In the genomic region with DNA sequence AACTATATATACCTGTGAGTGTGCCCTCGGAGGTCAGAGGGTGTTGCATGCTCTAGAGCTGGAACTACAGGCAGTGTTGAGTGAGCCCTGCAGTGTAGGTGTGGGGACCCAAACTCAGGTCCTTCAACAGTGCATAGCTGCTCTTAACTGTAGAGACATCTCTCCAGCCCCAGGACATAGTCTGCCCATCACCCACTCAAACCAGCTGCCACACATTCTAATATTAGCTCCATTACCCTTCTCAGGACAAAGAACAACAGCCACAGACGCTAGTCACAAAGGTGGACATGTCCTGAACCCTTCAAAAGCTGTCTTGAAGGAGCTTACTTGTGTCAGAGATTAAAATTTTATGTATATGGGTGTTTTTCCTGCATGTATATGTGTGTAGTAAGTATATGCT, we compare ENCODE assay signal across 21 mouse cellular contexts. TPM values are rescaled to one million over a fixed set of nuclear protein-coding genes. Genes with fewer than 3 reads are reported as not detected.
DNase-seq lines count a peak whose midpoint lies in the region; ATAC-seq lines count a peak whose summit lies in the region.
"Had no signal": no experiment of that assay in that cellular context is flagged by ENCODE, and none has a peak within 500 bp of the region (broad histone marks: within the 10 kb centered on the region; RNA-seq: fewer than 3 reads in every experiment).

No protein-coding gene starts in this region.

- H3K27me3 ChIP-seq in heart, embryonic 10.5 days (ENCODE audit: insufficient read depth, poor library complexity, severe bottlenecking): no peaks in the 10 kb centered on the region
- H3K27me3 ChIP-seq in heart, embryonic 14.5 days (ENCODE audit: control insufficient read depth, insufficient read depth, low read length): no peaks in the 10 kb centered on the region
- no peaks in the 10 kb centered on the region for H3K27me3 ChIP-seq in heart, embryonic 16.5 days (ENCODE audit: control insufficient read depth, insufficient read depth, low read length)
- H3K27me3 ChIP-seq: CH12.LX; forebrain, embryonic 13.5 days; hindbrain, embryonic 12.5 days; hindbrain, embryonic 15.5 days; Patski had no signal

- peak overlapping the region; percentile 11; the same call in 1 of the 2 replicates for H3K27ac ChIP-seq in heart, embryonic 10.5 days
- H3K27ac ChIP-seq in heart, embryonic 14.5 days (replicated peaks in 1 of 2; ENCODE audit: control insufficient read depth in 1 of 2, insufficient read depth in 1 of 2, low read depth in 2 of 2, low read length in 2 of 2): peak overlapping the region; percentile 16 to 57; a peak in 3 of 4 replicates
- H3K27ac ChIP-seq in heart, embryonic 16.5 days (ENCODE audit: low read length): peak overlapping the region; percentile 40
- H3K27ac ChIP-seq: forebrain, embryonic 10.5 days; forebrain, embryonic 13.5 days; hindbrain, embryonic 12.5 days; hindbrain, embryonic 15.5 days had no signal

- H3K9me3 ChIP-seq in heart, embryonic 10.5 days: no peaks in the 10 kb centered on the region
- H3K9me3 ChIP-seq in heart, embryonic 14.5 days (ENCODE audit: control insufficient read depth, low read length): no peaks in the 10 kb centered on the region
- H3K9me3 ChIP-seq in heart, embryonic 16.5 days (replicated peaks; ENCODE audit: control insufficient read depth, low read length): no peaks in the 10 kb centered on the region
- H3K9me3 ChIP-seq: forebrain, embryonic 10.5 days; forebrain, embryonic 13.5 days; G1E; hindbrain, embryonic 12.5 days; hindbrain, embryonic 15.5 days had no signal

- H3K36me3 ChIP-seq in heart, embryonic 10.5 days: peaks cover 49% of the 10 kb centered on the region
- peaks cover 39% of the 10 kb centered on the region for H3K36me3 ChIP-seq in heart, embryonic 14.5 days (ENCODE audit: control insufficient read depth, insufficient read depth, low read length)
- H3K36me3 ChIP-seq in heart, embryonic 16.5 days (ENCODE audit: control insufficient read depth, insufficient read depth): peaks cover 21% of the 10 kb centered on the region

- 0 out of 2 replicates have a peak overlapping the region, but pooled peaks have one; percentile 25 for H3K9ac ChIP-seq in heart, embryonic 14.5 days (ENCODE audit: low read length)
- no peak overlapping the region for H3K9ac ChIP-seq in heart, embryonic 16.5 days (ENCODE audit: low read length)
- H3K9ac ChIP-seq: forebrain, embryonic 13.5 days; hindbrain, embryonic 12.5 days; hindbrain, embryonic 15.5 days had no signal

- no peak overlapping the region for H3K4me2 ChIP-seq in heart, embryonic 14.5 days (ENCODE audit: low read length)
- no peak overlapping the region for H3K4me2 ChIP-seq in heart, embryonic 16.5 days (ENCODE audit: low read depth, low read length)
- H3K4me2 ChIP-seq: forebrain, embryonic 13.5 days; hindbrain, embryonic 12.5 days; hindbrain, embryonic 15.5 days had no signal

- DNase-seq in heart, adult 11 months: peak; percentile 91
- DNase-seq in heart, postnatal 36 days: no peak
- no peak for DNase-seq in heart, embryonic 10.5 days (ENCODE audit: low spot score)
- DNase-seq in heart, postnatal 14 days: no peak
- DNase-seq in ovary, postnatal 10 days (ENCODE audit: low spot score): no peak
- no peak for DNase-seq in layer of hippocampus, postnatal 36 days
- DNase-seq: B cell, adult 2 months; cerebellum, adult 9-10 months; kidney, adult 2 months had no signal

- H3K4me1 ChIP-seq in heart, embryonic 10.5 days: peaks cover 3% of the 10 kb centered on the region; the same call in 1 of the 2 replicates
- peaks cover 7 to 15% of the 10 kb centered on the region in 2 experiments for H3K4me1 ChIP-seq in heart, embryonic 14.5 days (ENCODE audit: control insufficient read depth in 2 of 2, insufficient read depth in 2 of 2, low read length in 2 of 2)
- peaks cover 11% of the 10 kb centered on the region for H3K4me1 ChIP-seq in heart, embryonic 16.5 days (ENCODE audit: control insufficient read depth, insufficient read depth, low read length)
- H3K4me1 ChIP-seq: forebrain, embryonic 10.5 days; forebrain, embryonic 13.5 days; hindbrain, embryonic 12.5 days had no signal

- no peak overlapping the region for H3K4me3 ChIP-seq in heart, embryonic 10.5 days
- H3K4me3 ChIP-seq in heart, embryonic 14.5 days (ENCODE audit: control insufficient read depth in 1 of 2, insufficient read depth in 1 of 2, low read depth in 1 of 2, low read length in 2 of 2): no peak overlapping the region
- no peak overlapping the region for H3K4me3 ChIP-seq in heart, embryonic 16.5 days (ENCODE audit: low read length)
- H3K4me3 ChIP-seq: forebrain, embryonic 10.5 days; forebrain, embryonic 13.5 days; hindbrain, embryonic 12.5 days; hindbrain, embryonic 15.5 days had no signal

- intact Hi-C loops in heart, postnatal 36 days (cut with DNase I): no loop called here
- intact Hi-C loops in heart, postnatal 14 days (cut with DNase I): no loop called here

- ATAC-seq in heart, embryonic 14.5 days (ENCODE audit: insufficient number of reproducible peaks, insufficient read depth, low FRiP score, low read depth): peak; percentile 41; the same call in 1 of the 2 replicates
- ATAC-seq in heart, embryonic 16.5 days (replicated peaks; ENCODE audit: extremely low read depth, insufficient read depth, low FRiP score): peak; percentile 67; the same call in 1 of the 2 replicates
- ATAC-seq: forebrain, embryonic 13.5 days; intestine, postnatal 0 days had no signal

- 75% methylated on average over 2 of the region's 2 CpGs for WGBS in heart, embryonic 10.5 days
- 54% methylated on average over 2 of the region's 2 CpGs for WGBS in heart, embryonic 14.5 days
- WGBS in heart, embryonic 16.5 days: 60% methylated on average over 2 of the region's 2 CpGs

RNA-seq across cellular contexts. Expression of gene Rab12, which starts 15.3 kb away (rescaled TPM):
- 100 to 1,000 TPM; 231 to 233 TPM for total RNA-seq in heart, postnatal 36 days (2021)
- polyA plus RNA-seq in heart, embryonic 10.5 days (2016; fragmentation: Nextera tagmentation; extraction: Ambion mirVana): 41.4 and 46.3 TPM in 2 replicates
- total RNA-seq in heart, postnatal 14 days (2021): 100 to 1,000 TPM; 181 to 186 TPM
- 67.5 and 74.2 TPM in 2 replicates for polyA plus RNA-seq in heart, embryonic 14.5 days (2014; fragmentation: Nextera tagmentation; extraction: Ambion mirVana)
- 39.0 and 48.6 TPM in 2 replicates for polyA plus RNA-seq in heart, embryonic 16.5 days (2015; fragmentation: Nextera tagmentation; extraction: Ambion mirVana)
- total RNA-seq in layer of hippocampus, postnatal 36 days (2021): 100 to 1,000 TPM; 103 to 108 TPM

RNA-seq across cellular contexts. Expression of gene Mtcl1, which starts 54.7 kb away (rescaled TPM):
- total RNA-seq in heart, postnatal 36 days (2021): 1 to 10 TPM; 4.4 to 6.3 TPM
- 2.4 and 3.7 TPM in 2 replicates for polyA plus RNA-seq in heart, embryonic 10.5 days (2016; fragmentation: Nextera tagmentation; extraction: Ambion mirVana)
- 1 to 10 TPM; 4.4 to 4.6 TPM for total RNA-seq in heart, postnatal 14 days (2021)
- polyA plus RNA-seq in heart, embryonic 14.5 days (2014; fragmentation: Nextera tagmentation; extraction: Ambion mirVana): 1.0 and 1.1 TPM in 2 replicates
- polyA plus RNA-seq in heart, embryonic 16.5 days (2015; fragmentation: Nextera tagmentation; extraction: Ambion mirVana): 1.7 and 1.9 TPM in 2 replicates
- 10 to 100 TPM; 39.8 to 42.8 TPM for total RNA-seq in layer of hippocampus, postnatal 36 days (2021)
- total RNA-seq: CH12.LX; granulocyte monocyte progenitor cell, adult 5-6 weeks; hematopoietic stem cell, adult 5-6 weeks had no signal
- polyA plus RNA-seq: G1E had no signal

Comparison
In these comparisons a context has a peak if more than half of its experiments do, and no peak if none do; other contexts are left out.
1. RNA of gene Mtcl1, which starts 54.7 kb away (total RNA-seq): 39.8 to 42.8 TPM in layer of hippocampus, postnatal 36 days; 4.4 to 6.3 TPM in heart, postnatal 36 days and 4.4 to 4.6 TPM in heart, postnatal 14 days; every median in the first group is over 4 times any median in the second.
2. Peak in every context shown above with its lines, with median percentiles within 50 percentile points of each other: H3K27ac ChIP-seq.